Mouse (Mus musculus): ENCODE measurements around the gene Mrps15. TPM values are rescaled to one million over a fixed set of nuclear protein-coding genes. Genes with fewer than 3 reads are reported as not detected.

Gene Mrps15
- 10 to 100 TPM; 76.6 to 90.3 TPM for total RNA-seq (2021)
- long read RNA-seq, experiment 1, transcript Mrps15-201 (8 exons, 937 nt) = major isoform, 86 of 95 reads
- long read RNA-seq, experiment 1, partial matches to known transcripts = 3 of 95 reads
- long read RNA-seq, experiment 1, other reads (novel, unspliced or antisense) = 3 of 95 reads
- long read RNA-seq, experiment 2, transcript Mrps15-201 (8 exons, 937 nt) = major isoform, 48 of 52 reads
- long read RNA-seq, experiment 2, partial matches to known transcripts = 3 of 52 reads
- long read RNA-seq, experiment 2, other reads (novel, unspliced or antisense) = 1 of 52 reads

DNA sequence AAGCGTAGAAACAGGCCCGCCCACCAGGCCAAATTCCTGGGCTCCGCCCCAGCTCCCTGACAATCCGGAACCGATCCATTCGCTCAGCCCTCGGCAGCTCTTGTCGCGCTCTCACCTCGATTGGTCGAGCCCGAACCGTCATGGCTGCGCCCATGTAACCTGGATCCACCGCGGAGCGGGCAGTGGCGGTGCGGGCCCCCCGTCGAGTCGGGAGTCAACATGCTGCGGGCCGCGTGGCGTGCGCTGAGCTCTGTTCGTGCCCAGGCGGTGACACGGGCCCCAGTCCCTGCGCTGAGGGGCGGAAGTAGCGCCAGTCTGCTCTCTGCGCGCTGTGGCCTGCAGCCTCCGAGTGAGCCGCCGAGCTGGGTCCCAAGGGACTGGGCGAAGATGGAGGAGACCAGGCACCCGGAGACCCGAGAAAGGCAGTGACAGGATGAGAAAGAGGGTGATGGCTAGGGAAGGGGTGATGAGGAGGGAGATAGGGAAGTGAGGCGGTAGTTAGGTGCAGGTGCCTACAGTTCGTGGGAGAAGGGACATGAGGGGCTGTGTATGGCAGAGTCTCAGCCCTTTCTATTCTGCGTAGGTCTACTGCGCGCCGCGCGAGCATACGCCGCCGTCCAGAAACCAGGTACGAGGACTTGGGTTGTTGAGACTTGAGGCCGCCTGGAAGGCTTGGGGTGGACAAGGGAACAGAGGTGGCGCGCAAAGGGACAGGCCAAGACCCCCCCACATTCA lies at the start of gene Mrps15:
Gene Mrps15, plus strand, starts transcription at position 75 of the 735 bp plus-strand sequence.
- DNase-seq = peak; percentile 91

DNA sequence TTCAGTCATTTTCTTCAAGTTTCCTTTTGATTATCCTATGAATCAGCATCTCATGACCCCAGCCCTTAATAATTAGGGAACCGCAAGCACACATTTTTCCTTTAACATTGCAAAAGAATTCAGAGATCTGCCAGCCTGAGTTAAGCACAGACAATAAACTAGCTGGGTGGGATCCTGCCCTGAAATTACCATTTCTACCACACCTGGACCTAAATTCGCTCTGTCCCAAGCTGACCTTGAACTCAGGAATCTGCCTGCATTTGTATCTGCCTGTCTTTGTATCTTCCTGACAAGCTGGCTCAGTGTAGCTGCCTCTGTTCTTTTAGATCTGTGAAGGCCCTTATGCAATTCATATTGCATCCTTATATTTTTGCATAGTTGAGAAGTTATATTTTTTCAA lies 48.9 kb upstream of the Mrps15 start:
- no peak for DNase-seq

DNA sequence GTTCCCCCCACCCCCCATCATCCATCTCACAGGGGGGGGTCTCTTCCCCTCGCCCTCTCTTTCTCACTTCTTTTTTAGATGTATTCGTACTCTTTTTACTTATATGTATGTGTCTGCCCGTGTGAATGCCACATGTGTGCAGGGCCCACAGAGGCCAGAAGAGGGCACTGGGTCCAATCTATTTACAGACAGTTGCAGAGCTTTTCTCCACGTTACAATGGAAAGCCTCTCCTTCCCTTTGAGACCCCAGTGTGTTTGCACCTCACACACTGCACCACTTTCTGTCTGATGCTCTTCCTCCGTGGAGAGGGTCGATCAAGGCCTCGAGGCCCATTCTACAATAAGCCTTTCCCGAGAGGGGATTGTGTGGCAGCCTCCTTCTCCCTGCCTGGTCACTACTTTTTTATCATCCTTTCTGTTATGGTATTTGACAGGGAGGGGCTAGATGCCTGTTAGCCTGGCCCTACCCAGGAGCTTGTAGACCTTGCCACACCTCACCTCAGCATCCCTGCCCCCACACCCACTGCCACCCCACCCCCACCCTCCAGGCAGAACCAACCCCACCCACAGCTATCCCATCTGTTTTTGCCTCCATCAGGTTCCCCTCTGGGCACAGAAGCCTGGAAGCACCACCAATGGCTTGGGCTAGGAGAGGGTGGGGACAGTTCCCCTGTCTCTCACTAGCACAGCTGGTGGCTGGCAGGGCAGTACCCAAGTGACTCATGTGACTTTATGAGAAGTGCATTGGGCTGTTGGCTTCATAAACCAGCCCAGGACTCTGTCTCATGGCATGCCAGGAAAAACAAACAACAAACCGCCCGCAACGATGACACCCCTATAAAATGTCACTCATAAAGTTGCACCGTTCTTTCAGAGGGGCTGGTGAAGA lies 45.2 kb upstream of the Mrps15 start:
- no peak for DNase-seq

DNA sequence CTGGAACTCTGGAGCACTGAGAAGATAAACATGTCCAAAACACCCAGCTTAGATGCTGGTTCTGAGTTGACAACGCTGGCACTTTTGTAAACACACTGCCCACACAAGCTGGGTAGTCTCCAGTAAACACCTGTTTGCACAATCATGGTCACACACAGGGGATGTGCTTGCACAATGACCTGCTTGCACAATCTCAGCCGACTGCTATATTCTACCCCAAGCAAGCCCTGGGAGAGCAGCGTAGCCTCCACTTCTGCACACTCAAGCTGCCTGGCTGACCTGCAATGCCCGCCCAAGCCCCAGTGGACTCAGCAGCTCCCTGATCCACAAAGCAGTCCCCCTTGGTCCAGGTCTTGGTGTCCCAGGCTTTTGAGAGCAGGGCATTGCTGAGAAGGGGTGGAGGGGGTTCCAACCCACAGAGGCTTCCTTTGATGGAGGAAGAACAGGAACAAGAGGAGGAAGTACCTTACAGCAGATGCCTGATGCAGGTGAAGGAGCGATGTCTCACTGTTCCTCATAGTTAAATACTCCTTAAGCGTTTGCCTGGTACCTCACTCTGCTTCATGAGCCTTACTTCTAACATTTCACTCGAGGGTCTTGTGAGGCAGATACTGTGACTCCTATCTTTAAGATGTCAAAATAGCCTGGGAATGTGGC lies 28.9 kb upstream of the Mrps15 start:
- no peak for DNase-seq

DNA sequence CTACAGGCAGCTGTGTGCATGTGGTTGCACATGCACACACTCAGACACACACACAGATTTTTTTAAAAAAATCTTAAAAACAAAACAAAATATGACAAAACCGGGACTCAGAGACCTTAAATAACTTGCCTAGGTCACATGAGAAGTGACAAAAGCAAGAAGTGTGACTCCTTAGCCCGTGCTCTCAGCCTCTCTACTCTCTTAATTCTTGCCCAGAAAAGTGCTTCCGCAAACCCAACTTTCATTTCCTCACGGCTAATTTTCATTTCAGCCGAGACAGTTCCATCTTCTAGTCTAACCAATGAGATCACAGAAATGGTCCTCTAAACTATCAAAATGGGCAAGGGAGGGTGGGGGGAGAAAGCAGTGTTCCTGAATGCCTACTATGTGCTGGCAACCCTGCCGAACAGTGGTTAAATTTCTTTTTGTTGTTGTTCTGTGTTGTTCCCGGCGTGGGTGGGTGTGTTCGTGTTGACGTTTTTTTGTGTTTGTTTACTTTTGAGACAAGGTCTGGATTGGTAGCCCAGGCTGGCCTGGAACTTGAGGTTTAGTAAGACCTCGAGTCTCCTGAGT lies 27.7 kb upstream of the Mrps15 start:
- no peak for DNase-seq

DNA sequence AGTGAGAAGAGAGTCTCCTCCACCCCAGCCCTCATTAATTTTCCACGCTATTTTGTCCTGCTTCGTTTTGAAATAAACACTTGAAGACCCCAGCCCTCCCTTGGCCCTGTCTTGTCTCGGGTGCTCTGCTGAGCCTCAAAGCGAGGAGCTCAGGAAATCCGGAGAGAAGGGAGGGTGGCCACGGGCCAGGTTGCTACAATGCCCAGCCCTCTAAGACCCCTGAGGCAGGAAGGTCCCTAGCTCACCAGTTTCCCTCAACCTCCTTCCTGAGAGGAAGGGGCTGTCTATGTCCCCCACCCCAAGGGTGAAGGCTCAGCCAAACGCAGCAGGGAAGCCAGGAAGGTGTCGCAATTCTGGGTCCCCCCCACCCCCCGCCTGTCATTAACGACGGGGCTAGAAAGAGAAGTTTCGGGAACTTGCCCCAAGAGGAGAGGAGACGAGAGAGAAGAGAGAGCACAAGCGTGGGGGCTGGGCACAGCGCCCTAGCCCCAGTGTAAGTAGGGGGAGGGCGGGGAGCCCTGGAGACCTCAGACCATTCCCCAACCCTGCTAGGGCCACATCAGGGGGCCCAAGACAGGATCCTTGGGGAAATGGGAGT lies 22.3 kb upstream of the Mrps15 start, which contains the start of gene Csf3r:
Gene Csf3r, plus strand, starts transcription at position 248 of the 598 bp plus-strand sequence.
- no peak for DNase-seq

DNA sequence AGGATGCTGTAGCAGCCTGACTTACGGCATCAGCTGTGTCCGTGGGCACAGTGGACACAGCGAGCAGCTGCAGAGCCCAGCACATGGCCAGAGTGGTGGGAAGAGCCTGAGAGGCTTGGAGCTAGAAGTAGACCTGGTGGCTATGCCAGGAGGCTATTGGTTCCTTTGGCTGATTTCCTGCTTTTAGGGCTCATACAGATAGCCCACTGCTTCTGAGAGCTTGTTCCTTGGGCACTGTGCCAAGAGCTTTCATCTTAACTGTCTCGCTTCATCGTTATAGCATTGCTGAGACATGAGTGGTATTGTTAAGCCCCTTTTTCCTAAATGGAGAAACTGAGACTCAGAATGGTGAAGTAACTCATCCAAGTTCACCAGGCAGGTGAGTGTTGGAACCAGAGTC lies 20.9 kb upstream of the Mrps15 start:
- DNase-seq = no peak

DNA sequence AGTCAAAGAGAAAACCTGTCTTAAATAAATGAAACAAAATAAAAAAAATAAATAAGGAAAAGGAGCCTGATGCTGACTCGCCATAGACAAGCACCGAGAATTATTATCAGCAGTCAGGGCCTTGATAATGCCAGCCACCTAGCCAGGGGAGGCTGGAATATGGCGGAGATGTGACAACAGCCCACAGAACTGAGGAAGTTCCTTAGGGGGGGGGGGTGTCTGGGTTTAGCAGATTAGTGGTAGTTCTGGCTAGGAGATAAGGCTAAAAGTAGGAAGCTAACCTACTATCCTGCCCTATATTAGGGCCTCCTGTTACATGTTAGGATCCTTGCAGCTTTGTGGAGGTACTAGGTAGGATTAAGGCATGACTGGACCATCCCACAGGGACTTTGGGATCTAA lies 18.7 kb upstream of the Mrps15 start:
- DNase-seq = no peak

DNA sequence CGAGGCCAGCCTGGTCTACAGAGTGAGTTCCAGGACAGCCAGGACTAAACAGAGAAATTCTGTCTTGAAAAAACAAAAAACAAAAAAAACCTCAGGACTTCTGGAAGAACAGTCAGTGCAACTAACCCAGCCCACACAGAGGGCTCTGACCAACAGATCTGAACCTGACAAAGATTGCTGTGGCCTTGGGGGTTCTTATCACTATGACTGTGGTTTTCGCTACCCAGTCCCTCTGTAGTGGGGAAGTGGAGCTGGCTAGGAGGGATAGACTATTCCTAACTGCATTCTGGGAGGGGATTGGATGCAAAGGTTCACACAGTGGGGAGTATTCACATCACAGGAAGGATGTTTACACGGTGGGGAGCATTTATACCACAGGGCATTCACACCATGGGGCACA lies 17.7 kb upstream of the Mrps15 start:
- DNase-seq = no peak

DNA sequence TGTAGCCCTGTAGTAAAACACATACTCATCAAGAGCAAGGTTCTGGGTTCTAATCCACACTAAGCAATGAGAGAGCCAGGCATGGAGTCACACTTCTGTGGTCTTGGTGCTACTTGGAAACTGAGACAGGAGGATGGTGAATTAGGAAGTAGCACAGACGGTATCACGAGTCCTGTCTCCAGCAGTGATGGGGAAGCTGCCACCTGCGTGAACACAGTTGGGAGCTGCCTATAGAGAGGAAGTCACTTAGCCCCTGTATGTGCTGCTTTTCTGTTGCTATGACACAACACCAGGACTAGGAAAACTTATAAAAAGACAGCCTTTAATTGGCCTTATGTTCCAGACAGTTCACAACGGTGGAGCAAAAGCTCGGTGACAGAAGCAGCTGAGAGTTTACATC lies 16.0 kb upstream of the Mrps15 start:
- no peak for DNase-seq

DNA sequence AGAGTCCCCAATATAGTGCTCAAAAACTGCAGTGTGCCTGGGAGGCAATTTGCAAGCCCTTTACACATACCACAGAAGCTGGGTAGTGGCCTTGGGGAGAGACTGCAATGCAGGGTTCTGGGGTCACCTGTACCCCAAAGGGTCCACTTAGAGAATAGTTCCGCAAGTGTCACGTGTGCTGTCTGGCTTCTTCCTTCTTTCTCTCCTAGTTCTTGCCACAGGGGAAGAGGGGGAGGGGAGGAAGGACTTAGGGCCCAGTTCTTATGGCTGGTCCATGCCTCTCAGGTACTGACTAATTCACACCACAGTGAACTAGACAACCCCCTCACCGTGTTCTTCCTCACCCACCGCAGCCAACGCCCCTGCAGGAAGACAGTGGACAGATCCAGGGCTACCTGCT lies 11.3 kb upstream of the Mrps15 start:
- no peak for DNase-seq

DNA sequence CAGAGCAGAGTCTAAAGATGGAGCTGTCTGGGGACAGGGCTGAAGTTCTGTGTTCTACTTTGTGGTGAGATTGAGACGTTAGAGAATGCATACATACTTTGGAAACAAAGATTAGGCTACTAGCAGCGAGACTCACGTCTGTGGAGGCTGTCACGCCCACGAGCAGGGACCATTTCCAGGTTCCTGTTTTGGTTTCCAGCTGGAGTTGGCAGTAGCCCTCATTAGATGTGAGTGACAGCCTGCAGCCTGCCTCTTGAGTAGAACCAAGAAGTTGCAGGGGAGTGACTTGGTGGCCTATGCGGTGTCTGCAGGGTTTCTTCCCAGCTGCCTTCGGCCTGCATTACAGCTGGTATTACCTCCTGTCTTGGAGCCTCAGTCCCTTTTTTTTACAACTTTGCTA lies 4.9 kb downstream of the Mrps15 start:
- no peak for DNase-seq

DNA sequence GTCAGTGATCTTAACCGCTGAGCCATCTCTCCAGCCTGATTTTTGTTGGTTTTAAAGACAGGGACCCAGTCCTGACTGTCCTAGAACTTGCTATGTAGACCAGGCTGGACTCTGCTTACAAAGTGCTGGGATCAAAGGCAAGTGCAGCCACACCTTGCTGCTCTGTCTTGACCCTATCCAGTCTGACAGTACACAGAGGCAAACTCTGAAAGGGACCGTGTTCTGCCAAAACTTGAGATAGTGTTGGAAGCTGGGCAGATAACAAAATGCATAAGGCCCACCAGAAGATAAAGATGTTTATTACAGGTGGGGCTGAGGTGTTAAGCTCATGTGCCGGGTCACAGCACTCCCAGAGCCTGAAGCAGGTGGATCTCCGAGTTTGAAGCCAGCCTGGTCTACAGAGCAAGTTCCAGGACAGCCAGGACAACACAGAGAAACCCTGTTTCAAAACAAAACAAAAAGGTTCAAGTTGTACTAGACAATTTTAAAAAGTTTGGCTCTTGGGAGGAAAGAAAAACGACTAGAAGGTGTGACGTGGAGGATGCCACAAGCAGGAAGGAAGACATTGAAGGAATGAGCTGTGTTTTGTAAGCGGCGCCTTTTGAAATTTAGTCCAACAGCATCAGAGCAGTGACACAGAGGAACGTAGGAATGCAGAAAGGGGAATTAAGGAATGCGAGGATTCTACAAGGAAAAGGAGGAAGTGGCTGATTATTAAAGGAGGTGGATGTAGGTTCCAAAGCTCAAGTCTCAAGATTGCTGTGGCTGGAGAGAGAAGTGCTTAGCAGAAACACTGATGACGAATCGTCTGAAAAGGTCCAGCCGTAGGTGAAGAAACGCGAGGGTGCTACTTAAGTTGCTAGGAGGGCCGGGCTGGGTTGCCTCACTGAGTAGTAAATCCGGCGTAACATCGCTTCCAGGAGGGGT lies 10.7 kb downstream of the Mrps15 start:
- no peak for DNase-seq

DNA sequence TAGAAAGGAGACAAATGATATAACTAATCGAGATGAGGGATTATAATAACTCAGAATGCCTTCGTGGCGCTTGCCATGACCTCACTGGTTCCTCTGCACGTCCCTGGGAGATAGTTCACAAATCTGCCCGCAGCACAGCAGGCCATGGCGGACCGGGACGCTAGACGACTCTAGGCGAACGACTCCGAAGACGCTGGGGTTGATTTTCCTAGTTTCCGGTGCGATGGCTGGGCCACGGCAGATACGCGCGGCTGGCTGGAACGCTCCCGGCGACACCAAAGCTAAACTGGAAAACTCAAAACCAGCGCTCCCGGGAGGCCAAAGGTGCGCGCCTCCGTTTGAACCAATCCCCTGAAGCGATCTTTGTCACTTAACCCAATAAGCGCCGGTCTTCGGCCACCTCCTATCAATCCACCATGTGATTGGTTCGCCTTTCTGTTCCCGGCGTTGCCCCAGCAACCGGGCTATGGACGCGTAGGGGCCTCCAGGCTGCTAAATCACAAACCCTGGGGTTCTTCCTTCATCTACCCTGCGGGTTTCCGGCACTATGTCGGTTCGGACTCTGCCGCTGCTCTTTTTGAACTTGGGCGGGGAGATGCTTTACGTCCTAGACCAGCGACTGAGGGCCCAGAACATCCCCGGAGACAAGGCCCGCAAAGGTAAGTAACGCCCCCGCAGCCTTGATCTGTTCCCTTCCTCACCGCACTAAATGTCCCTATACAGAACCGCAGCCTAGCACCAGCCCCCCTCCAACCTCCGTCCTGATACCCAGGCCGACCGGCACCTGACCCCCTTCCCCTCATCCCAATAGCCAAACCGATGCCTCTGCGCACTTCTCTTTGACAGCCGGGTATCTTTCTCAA lies 11.6 kb downstream of the Mrps15 start, which contains the start of gene Oscp1:
Gene Oscp1, plus strand, starts transcription at position 432 of the 863 bp plus-strand sequence.
- DNase-seq = peak; percentile 90 to 91

DNA sequence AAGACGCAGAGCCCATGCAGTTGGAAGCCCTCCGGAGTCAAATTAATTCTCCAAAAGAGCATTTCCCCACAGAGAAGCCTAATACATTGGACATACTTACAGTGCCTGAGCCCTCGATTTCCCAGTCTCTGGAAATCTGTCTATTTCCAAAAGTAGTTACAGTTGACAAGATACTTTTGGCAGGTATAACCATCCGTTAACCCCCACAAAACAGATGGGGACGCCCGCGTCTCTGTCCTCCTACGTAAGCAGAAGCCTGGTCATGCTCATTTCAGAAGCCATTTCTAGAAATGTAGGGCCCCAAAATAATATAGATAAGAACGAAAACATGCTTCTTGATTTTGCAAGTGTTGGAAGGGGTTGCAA lies 12.3 kb downstream of the Mrps15 start:
- DNase-seq = no peak

DNA sequence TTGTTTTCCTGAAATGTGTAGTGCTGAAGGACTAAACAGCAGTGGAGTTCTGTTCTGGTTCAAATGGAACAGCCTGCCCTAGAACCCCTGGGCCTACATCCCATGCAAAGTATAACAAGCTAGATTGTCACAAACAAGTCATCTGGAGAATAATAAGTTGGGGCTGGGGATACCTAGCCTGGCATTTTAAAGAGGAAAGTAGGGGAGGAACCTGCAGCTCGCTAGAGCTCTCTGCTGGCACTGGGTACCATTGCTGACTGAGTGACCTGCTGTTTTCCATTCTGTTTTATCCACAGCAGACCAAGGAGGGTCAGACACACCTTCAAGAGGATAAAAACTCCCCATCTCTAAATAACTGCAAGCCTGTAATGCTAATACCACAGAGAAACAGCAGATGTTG lies 16.1 kb downstream of the Mrps15 start:
- DNase-seq = no peak

DNA sequence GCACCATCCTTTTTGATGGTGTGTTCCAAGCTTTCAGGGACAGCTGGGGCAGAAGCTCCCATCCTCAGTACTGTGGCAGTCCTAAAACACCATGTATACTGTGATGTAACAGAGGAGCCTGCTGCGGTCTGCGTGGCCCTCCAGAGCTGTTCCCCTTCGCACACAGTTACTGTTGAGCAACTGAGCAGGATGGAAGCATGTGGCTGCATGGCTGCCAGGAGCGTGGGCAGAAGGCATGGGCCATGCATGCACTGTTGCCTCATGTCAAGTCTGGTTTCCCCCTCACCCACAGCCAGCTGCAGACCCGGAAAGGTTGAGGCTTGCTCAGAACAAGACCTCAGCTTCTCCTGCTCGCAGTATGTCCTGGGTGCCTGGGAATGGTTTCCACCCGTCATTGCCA lies 18.5 kb downstream of the Mrps15 start:
- no peak for DNase-seq

DNA sequence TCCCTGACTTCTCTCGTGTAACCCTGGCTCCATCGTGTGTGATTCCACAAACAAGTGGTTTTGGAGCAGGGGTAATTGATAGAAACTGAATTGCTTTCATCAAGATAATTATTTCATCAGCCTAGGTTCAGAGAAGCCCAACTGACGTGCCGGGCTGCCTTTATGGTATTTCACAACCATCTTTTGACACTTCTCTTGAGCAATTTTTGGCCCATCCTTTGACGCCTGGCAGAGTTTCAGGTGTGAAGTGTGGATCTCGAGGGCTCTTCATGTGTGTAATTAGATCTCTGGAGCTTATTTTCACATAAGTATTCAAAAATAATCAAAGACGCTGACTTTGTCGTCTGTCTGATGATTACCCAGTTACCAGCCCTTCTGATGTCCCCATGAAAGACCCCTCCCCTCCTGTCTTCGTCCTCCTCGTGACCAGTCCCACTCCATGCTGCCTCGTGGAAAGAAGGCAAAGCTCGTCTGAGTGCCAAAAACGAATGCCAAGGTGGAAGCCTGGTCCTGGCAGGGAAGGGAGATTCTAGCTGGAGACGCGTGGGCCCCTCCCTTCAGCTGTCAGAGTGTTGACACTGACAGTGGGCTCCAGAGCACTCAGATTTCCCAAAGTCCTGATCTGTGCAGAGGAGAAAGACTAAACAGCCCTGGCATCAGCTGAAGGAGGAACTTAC lies 20.8 kb downstream of the Mrps15 start:
- DNase-seq = no peak

DNA sequence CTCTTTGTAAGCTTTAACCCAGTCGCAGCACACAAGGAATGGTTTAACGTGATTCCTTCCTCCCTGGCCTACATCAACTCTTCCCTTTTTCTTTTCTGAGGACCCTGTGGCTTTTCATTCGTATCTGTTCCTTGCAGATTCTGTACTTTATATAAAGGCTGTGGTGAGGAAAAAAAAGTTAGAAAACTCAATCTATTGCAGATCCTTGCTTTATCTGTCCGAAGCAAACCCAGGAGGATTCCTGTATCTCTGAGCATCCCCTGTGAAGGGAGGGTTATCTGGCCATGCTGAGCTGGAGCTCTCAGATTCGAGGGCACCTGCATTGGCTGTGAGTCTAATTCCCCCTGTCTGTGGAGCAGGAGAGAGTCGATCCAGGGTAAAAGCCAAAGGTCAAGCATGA lies 22.1 kb downstream of the Mrps15 start:
- no peak for DNase-seq

Data from adrenal gland, postnatal 36 days (tissue).